Comparison of ENCODE assay signal across 8 mouse cellular contexts in genomic region chr6:100438511-100438991, GRCm38 (mm10).
DNase-seq lines count a peak whose midpoint lies in the region; ATAC-seq and TF ChIP-seq lines count a peak whose summit lies in the region.

No protein-coding gene starts in this region.

- intact Hi-C loops in heart, postnatal 25 days (cut with DNase I): no loop called here

- peaks cover 17% of the 10 kb centered on the region for H3K4me1 ChIP-seq in heart, embryonic 12.5 days (replicated peaks)
- peaks cover 15% of the 10 kb centered on the region for H3K4me1 ChIP-seq in bone marrow macrophage, adult 2 months (ENCODE audit: control insufficient read depth, insufficient read depth, low read length)
- peaks cover 2% of the 10 kb centered on the region; the same call in 1 of the 2 replicates for H3K4me1 ChIP-seq in hindbrain, embryonic 11.5 days (replicated peaks; ENCODE audit: control insufficient read depth, insufficient read depth, low read length)

- TF ChIP-seq POLR2A in bone marrow macrophage, adult 2 months (IDR thresholded peaks at IDR 0.05; ENCODE audit: borderline replicate concordance, low read depth, low read length): no peak

- 0 out of 2 replicates have a peak, but pooled peaks cover 5% of the 10 kb centered on the region for H3K9me3 ChIP-seq in heart, embryonic 12.5 days (replicated peaks)
- H3K9me3 ChIP-seq in hindbrain, embryonic 11.5 days (ENCODE audit: control insufficient read depth, low read length): no peaks in the 10 kb centered on the region

- WGBS in heart, embryonic 12.5 days: under 1% methylated on average over 13 of the region's 13 CpGs
- WGBS in hindbrain, embryonic 11.5 days: under 1% methylated on average over 13 of the region's 13 CpGs

- ATAC-seq in heart, embryonic 12.5 days (ENCODE audit: insufficient number of reproducible peaks, low FRiP score): no peak
- no peak for ATAC-seq in hindbrain, embryonic 11.5 days (ENCODE audit: low FRiP score)
- ATAC-seq in megakaryocyte, adult 5-6 weeks (ENCODE audit: poor library complexity, severe bottlenecking): peak; percentile 87

- 0 out of 2 replicates have a peak overlapping the region, but pooled peaks have one; percentile 46 for H3K9ac ChIP-seq in heart, embryonic 12.5 days
- no peak overlapping the region for H3K9ac ChIP-seq in hindbrain, embryonic 11.5 days (ENCODE audit: low read depth, low read length)

- TF ChIP-seq CTCF in bone marrow macrophage, adult 2 months (IDR thresholded peaks at IDR 0.05; ENCODE audit: low read depth, low read length): no peak

- H3K4me2 ChIP-seq in heart, embryonic 12.5 days: peak overlapping the region; percentile 72
- peak overlapping the region; percentile 28 for H3K4me2 ChIP-seq in hindbrain, embryonic 11.5 days (replicated peaks; ENCODE audit: low read depth, low read length)

- H3K36me3 ChIP-seq in heart, embryonic 12.5 days: no peaks in the 10 kb centered on the region
- H3K36me3 ChIP-seq in hindbrain, embryonic 11.5 days (ENCODE audit: control insufficient read depth, insufficient read depth, low read length): no peaks in the 10 kb centered on the region

- H3K4me3 ChIP-seq in heart, embryonic 12.5 days: peak overlapping the region; percentile 38
- peak overlapping the region; percentile 33 for H3K4me3 ChIP-seq in bone marrow macrophage, adult 2 months (ENCODE audit: insufficient read depth, low read length)
- H3K4me3 ChIP-seq in hindbrain, embryonic 11.5 days (ENCODE audit: low read depth, low read length): no peak overlapping the region

- no peak for DNase-seq in heart, postnatal 25 days (ENCODE audit: low spot score)
- DNase-seq in hindbrain, embryonic 11.5 days (ENCODE audit: low spot score): peak; percentile 45
- DNase-seq in left cerebral cortex, adult 9 months (ENCODE audit: low spot score in 2 of 2): peak; percentile 8 to 14
- DNase-seq in right cerebral cortex, postnatal 36 days (ENCODE audit: low spot score in 2 of 2): peak; percentile 40 to 44
- DNase-seq in ovary, postnatal 10 days (ENCODE audit: low spot score): no peak

- H3K27ac ChIP-seq in heart, embryonic 12.5 days (ENCODE audit: poor library complexity, severe bottlenecking): no peak overlapping the region
- H3K27ac ChIP-seq in bone marrow macrophage, adult 2 months (ENCODE audit: insufficient read depth, low read depth, low read length): no peak overlapping the region
- H3K27ac ChIP-seq in hindbrain, embryonic 11.5 days (ENCODE audit: low read depth, low read length): no peak overlapping the region

- peaks cover 39% of the 10 kb centered on the region for H3K27me3 ChIP-seq in heart, embryonic 12.5 days (replicated peaks)
- peaks cover 36% of the 10 kb centered on the region for H3K27me3 ChIP-seq in hindbrain, embryonic 11.5 days (ENCODE audit: control insufficient read depth, insufficient read depth, low read length)

Comparison
In these comparisons a context has a peak if more than half of its experiments do, and no peak if none do; other contexts are left out.
1. DNase-seq: peak in hindbrain, embryonic 11.5 days (single experiment), left cerebral cortex, adult 9 months (2 of 2) and right cerebral cortex, postnatal 36 days (2 of 2); none in heart, postnatal 25 days (single experiment) and ovary, postnatal 10 days (single experiment).